Mouse (Mus musculus) C2C12 (cell line): ENCODE results near the gene Clk3. TPM values are rescaled to one million over a fixed set of nuclear protein-coding genes. Genes with fewer than 3 reads are reported as not detected.

Source experiments
- H3K27me3 ChIP-seq: one replicate; pipeline ENCODE4 v1.6.1; 2011; ENCODE audit not compliant: control insufficient read depth, insufficient read depth, insufficient read length
- H3K36me3 ChIP-seq: one replicate; pipeline ENCODE4 v1.6.1; 2011; ENCODE audit not compliant: control insufficient read depth, insufficient read depth
- H3K4me3 ChIP-seq: one replicate; pipeline ENCODE4 v1.5.1; 2011; ENCODE audit warnings: mild to moderate bottlenecking, control low read depth; ENCODE audit not compliant: poor library complexity, insufficient read depth, severe bottlenecking
- H3K79me2 ChIP-seq: one replicate; pipeline ENCODE4 v1.6.1; 2011; ENCODE audit not compliant: control insufficient read depth, insufficient read depth
- H3K79me3 ChIP-seq: one replicate; pipeline ENCODE4 v1.6.1; 2011; ENCODE audit warnings: low read depth, control low read depth
- H3ac ChIP-seq: one replicate; pipeline ENCODE3; 2011; ENCODE audit warnings: low read depth; ENCODE audit not compliant: control insufficient read depth, insufficient read length
- CEBPB ChIP-seq: IDR thresholded peaks from one replicate; pipeline ENCODE4 v1.6.1; 2011; ENCODE audit warnings: low read depth, mild to moderate bottlenecking, control low read depth, moderate library complexity
- CTCF ChIP-seq: IDR thresholded peaks from one replicate; pipeline ENCODE4 v1.5.1; 2011; ENCODE audit not compliant: control insufficient read depth, insufficient read depth, insufficient read length
- FOSL1 ChIP-seq: IDR thresholded peaks from one replicate; pipeline ENCODE4 v1.8.0; 2011; ENCODE audit warnings: mild to moderate bottlenecking, low read length; ENCODE audit not compliant: poor library complexity, insufficient read depth, severe bottlenecking
- MAX ChIP-seq: IDR thresholded peaks from one replicate; pipeline ENCODE4 v1.6.1; 2011; ENCODE audit warnings: mild to moderate bottlenecking, control low read depth
- MYOD1 ChIP-seq: IDR thresholded peaks from one replicate; pipeline ENCODE4 v1.6.1; 2011; ENCODE audit warnings: low read depth; ENCODE audit not compliant: control insufficient read depth, insufficient read length
- MYOG ChIP-seq: IDR thresholded peaks from one replicate; pipeline ENCODE4 v1.6.1; 2011; ENCODE audit not compliant: control insufficient read depth, insufficient read length; ENCODE audit errors: extremely low read depth
- USF1 ChIP-seq: IDR thresholded peaks from one replicate; pipeline ENCODE4 v1.6.1; 2011; ENCODE audit warnings: low read depth, mild to moderate bottlenecking, control low read depth, moderate library complexity
- polyA plus RNA-seq: library from polyadenylated mRNA; unstranded; fragments of >200 nt; fragmentation: generic; extraction: Trizol; gene quantifications from one replicate; pipeline ENCODE4 v1.2.1, GENCODE M21; 2012; ENCODE audit warnings: missing spikeins

The Clk3 gene
- polyA plus RNA-seq, 1 experiment: 50.9 TPM

DNA sequence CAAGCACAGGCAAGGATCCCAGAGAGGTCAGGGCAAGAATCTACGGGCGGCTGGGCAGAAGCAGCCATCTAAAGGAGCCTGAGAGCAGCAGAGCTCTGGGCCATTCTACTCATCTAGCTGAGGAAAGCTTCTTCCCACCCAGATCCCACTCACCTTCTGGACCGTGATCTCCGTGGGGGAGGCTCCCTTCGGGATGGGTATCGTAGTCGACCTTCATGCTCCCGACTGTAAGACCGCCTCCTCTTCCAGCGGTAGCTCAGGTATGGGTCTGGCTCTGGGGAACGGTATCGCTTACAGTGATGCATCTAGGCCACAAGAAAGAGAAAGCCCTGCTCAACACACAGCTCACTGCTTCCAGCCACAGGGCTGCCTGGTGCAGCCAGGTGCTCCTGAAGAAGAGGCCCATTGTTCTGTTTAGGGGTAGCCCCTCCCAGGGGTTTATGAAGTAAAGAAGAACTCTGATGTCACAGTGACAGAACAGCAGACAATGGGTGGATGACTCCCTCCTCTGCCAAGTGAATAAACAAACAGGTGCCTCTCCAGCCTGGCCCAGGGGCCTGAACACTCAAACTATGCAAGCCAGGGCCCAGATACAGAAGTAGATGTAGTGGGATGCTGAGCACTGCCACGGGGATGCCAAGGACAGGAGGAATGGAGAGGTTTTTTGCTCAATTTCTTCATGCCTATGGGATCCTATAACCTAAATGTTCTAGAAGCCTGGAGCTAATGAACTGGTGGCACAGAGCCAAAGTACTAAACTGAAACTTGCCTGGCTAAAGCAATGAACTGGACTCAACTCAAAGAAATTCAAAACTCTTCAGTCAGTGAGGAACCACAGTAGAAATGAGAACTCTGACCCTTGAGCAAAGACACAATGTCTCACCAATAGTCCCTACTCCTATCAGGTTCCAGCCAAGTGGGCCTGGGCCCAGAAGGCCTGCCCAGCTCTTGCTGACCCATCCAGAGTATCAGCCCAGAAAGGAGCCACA, 3.8 kb downstream of the Clk3 start:
- H3K27me3 ChIP-seq: no peaks in the 10 kb centered on the region
- peaks cover 53% of the 10 kb centered on the region for H3K36me3 ChIP-seq
- H3ac ChIP-seq: no peak overlapping the region
- H3K4me3 ChIP-seq: no peak overlapping the region
- H3K79me2 ChIP-seq: peaks cover 66% of the 10 kb centered on the region
- TF ChIP-seq MYOG (no peak), CEBPB (no peak), MAX (no peak), USF1 (no peak), FOSL1 (no peak), CTCF (no peak), MYOD1 (no peak)
- H3K79me3 ChIP-seq: peaks cover 39% of the 10 kb centered on the region

DNA sequence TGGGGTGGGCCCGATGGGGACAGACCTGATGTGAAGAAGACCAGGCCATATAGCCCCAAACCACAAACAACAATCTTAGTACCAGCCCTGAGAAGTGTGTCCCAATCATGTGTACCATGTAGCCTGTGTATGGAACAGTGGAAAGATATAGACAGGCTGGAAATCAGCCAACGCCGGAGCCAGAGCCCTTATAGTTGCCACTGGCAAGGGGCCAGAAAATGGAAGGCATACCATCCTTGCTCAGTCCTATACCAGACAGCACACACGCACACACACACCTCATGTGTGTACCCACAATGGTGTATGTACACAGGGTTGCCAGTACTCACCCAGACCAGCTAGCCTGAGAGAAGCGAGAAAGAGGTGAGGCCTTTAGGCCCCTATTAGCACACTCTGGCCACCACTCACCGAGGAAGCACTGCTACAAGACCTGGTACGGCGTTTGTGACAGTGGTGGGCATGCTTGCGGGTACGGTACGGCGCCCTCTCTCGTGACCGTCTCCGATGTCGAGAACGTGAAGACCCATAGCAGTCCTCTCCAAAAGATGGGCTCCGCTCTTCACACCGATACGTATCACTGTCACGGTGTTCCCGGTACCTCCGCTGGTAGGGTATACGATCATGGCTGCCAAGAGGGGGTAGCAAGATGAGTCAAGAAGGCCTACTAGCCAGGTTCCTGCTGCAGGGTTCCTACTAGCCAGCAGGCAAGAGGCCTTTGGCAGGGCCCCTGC, 5.1 kb downstream of the Clk3 start:
- H3K79me2 ChIP-seq: peaks cover 66% of the 10 kb centered on the region
- H3K36me3 ChIP-seq: peaks cover 59% of the 10 kb centered on the region
- TF ChIP-seq MAX (no peak), CEBPB (no peak), MYOG (no peak), MYOD1 (no peak), CTCF (no peak), USF1 (no peak), FOSL1 (no peak)
- no peak overlapping the region for H3ac ChIP-seq
- no peaks in the 10 kb centered on the region for H3K27me3 ChIP-seq
- H3K4me3 ChIP-seq: no peak overlapping the region
- H3K79me3 ChIP-seq: peaks cover 39% of the 10 kb centered on the region

DNA sequence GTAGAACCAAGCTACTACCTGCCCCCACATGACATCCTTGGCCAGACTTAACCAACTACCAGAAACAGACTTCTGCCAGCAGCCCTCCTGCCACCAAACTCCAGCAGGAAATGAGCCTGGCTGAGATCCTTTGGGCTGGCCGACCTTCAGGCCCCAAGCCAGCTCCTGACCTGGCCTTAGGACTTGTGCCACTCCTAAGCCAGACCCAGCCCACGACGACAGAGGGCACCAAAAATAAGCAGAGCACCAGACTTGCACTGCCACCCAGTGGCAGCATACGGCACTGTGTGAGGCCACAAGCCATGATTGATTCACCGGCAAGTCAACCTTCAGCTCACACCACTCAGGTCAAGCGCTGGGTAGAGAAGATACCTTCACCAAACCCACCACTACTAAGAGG, 6.4 kb downstream of the Clk3 start:
- Histone ChIP-seq H3K79me3 (peaks cover 37% of the 10 kb centered on the region), H3K4me3 (no peak overlapping the region), H3K79me2 (peaks cover 61% of the 10 kb centered on the region), H3K27me3 (no peaks in the 10 kb centered on the region), H3K36me3 (peaks cover 72% of the 10 kb centered on the region), H3ac (no peak overlapping the region)
- no peak for TF ChIP-seq MYOD1
- no peak for TF ChIP-seq MYOG
- peak; percentile 96 for TF ChIP-seq CTCF
- TF ChIP-seq USF1: no peak
- TF ChIP-seq FOSL1: no peak

DNA sequence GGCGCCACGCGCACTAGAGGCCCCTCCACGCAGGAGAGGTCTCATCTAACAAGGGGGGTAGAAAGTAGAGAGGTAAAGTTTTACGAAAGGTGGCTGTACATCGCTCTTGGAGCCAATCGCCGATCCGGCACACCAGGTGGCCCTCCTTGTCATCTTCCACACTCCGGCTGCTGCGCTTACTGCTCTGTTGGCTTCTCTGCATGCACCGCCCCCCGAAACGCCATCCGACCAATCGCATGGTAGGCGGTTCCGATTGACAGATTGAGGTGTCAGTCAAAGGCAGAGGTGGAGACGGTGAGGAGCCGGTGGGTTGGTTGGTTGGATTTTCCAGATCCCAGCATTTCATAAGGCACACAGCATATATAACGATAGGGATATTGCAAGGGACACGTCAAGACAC, 7.1 kb downstream of the Clk3 start:
- H3K79me3 ChIP-seq: peaks cover 30% of the 10 kb centered on the region
- H3K79me2 ChIP-seq: peaks cover 53% of the 10 kb centered on the region
- H3K36me3 ChIP-seq: peaks cover 80% of the 10 kb centered on the region
- no peaks in the 10 kb centered on the region for H3K27me3 ChIP-seq
- no peak overlapping the region for H3K4me3 ChIP-seq
- H3ac ChIP-seq: no peak overlapping the region
- no peak for TF ChIP-seq FOSL1
- no peak for TF ChIP-seq CEBPB
- no peak for TF ChIP-seq MYOD1
- TF ChIP-seq CTCF: no peak
- no peak for TF ChIP-seq MYOG

DNA sequence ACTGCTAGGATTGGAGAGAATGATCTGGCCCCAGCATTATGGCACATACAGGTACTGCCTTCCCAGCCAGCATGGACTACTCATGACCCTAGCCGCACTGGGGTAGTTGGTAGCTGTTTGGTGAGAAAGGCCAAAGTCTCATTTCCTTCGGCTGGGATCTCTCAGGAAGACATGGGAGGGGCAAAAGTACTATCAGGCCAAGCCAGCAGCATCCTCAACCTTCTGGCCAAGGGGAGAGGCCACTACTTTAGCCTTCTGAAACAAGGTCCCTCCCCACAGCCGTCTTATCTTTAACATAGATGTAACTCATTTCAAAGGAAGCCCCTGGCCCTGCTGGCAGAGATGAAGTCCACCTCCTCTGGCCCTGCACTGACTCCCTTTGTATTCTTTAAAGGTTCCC, 8.1 kb downstream of the Clk3 start:
- H3K36me3 ChIP-seq: peaks cover 89% of the 10 kb centered on the region
- TF ChIP-seq MAX (no peak), FOSL1 (no peak), CEBPB (no peak), MYOD1 (no peak), MYOG (no peak), CTCF (no peak), USF1 (no peak)
- no peak overlapping the region for H3K4me3 ChIP-seq
- H3K79me3 ChIP-seq: peaks cover 20% of the 10 kb centered on the region
- H3K27me3 ChIP-seq: no peaks in the 10 kb centered on the region
- no peak overlapping the region for H3ac ChIP-seq
- peaks cover 44% of the 10 kb centered on the region for H3K79me2 ChIP-seq

DNA sequence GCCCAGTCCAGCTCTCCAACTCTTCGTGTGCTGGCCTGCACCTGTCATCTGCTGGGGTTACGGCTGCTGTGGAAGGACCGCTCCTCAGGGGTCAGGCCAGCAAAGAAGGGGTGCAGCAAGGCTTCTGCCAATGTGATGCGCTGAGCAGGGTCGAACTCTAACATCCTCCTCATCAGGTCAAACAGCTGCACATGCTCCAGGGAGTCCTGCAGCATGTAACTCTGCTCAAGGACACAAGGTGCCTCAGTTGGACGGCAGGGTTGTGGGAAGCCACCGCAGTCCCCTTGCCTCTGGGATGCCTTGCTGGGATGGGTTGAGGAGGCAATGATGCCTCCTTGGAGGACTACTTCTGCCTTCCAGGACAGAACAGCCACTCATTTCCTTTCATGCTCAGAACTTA, 14.8 kb downstream of the Clk3 start:
- Histone ChIP-seq H3K36me3 (peaks cover 91% of the 10 kb centered on the region), H3ac (no peak overlapping the region), H3K27me3 (no peaks in the 10 kb centered on the region), H3K79me3 (no peaks in the 10 kb centered on the region), H3K4me3 (no peak overlapping the region), H3K79me2 (no peaks in the 10 kb centered on the region)
- TF ChIP-seq FOSL1: no peak
- no peak for TF ChIP-seq MYOD1
- no peak for TF ChIP-seq USF1
